Mouse (Mus musculus): ENCODE results near the gene Gzf1. TPM values are rescaled to one million over a fixed set of nuclear protein-coding genes. Genes with fewer than 3 reads are reported as not detected.

Gene Gzf1
- polyA plus RNA-seq, 1 experiment from 2014 or later, result 27.3 TPM

DNA sequence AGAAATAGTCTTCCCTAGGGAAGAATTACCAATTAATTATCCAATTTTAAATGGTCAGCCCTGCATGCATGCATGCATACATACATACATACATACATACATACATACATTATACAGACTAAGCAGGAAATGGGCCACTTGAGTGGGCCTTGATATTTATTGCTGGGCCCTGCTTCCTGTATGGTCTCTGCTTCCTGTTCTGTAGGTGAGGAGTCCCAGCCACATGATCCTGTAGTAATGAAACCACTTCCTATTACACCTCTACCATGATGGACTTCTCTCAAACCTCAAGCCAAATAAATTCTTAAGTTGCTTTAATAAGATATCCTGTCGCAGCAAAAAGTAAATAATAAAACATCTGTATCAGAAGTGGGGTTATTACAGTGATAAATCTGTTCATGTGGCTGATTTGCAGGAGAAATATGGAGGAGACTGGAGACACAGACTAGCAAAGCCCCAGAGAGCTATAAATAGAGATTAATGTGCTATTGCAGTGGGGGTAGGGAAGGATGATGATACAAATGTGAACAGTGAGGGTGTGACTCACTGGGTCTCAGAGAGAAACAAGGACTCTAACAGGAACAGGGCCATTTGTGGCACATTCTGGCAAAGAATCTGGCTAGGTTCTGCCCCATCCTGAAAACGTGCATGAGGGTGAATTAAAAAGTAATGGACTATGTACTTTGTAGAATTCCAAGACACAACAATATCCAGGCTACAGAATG is 38.6 kb downstream of the Gzf1 start:
- H3K4me2 ChIP-seq (ENCODE audit: low read depth), result no peak overlapping the region
- no peak overlapping the region for H3K9ac ChIP-seq (ENCODE audit: low read length)
- no peaks in the 10 kb centered on the region for H3K9me3 ChIP-seq (ENCODE audit: control insufficient read depth, low read length)
- WGBS, result 77% methylated on average over 2 of the region's 2 CpGs
- ATAC-seq (ENCODE audit: insufficient read depth, low FRiP score, low TSS enrichment) (peak; percentile 29; the same call in 1 of the 2 replicates), DNase-seq (ENCODE audit: low spot score) (no peak)
- no peak overlapping the region for H3K4me3 ChIP-seq (ENCODE audit: low read depth, low read length)
- H3K4me1 ChIP-seq (ENCODE audit: control insufficient read depth, insufficient read depth, low read length), result no peaks in the 10 kb centered on the region
- no peaks in the 10 kb centered on the region for H3K27me3 ChIP-seq (ENCODE audit: control insufficient read depth, insufficient read depth, low read length)
- H3K36me3 ChIP-seq (ENCODE audit: control insufficient read depth, insufficient read depth, low read length), result no peaks in the 10 kb centered on the region
- no peak overlapping the region for H3K27ac ChIP-seq (ENCODE audit: low read depth, low read length)

DNA sequence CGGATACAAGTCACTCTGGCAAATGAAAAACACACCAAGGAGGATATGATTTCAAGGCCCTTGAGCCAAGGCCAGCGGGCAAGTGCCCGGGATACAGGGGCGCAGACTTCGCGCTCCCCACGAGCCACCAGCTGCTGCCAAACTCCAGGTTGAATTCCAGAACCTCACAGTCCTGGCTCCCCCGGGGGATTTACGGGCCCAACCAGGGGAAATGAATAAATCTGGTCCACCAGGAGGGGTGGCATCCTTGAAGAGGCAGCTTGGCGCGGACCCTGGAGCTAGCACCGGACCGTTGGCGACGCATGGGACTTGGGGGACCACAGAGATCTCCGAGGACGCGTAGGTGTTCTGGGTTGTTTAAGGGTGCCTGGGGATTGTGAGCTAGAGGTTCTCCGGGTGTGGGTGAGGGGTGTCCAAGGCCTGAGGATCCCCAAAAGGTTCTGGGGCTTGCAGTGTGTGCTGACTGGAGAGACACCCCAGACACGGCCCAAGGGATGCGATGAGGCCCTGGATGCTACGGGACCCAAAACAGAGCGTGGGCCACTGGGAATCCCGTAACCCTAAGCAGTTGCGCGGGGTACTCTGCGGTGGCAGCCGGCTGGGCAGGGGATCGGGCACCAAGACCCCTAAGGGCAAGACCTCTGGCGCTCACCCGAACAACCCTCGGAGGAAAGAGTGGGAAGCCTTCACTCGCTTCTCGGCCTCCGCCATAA is 50.9 kb downstream of the Gzf1 start:
- peak; percentile 41 for DNase-seq (ENCODE audit: low spot score)
- no peak overlapping the region for H3K27ac ChIP-seq (ENCODE audit: low read depth, low read length)
- 2% methylated on average over 35 of the region's 35 CpGs for WGBS
- ATAC-seq (ENCODE audit: insufficient read depth, low FRiP score, low TSS enrichment), result peak; percentile 78; the same call in 1 of the 2 replicates
- H3K9ac ChIP-seq (ENCODE audit: low read length), result peak overlapping the region; percentile 69
- H3K4me1 ChIP-seq (ENCODE audit: control insufficient read depth, insufficient read depth, low read length), result peaks cover 4% of the 10 kb centered on the region
- H3K4me3 ChIP-seq (ENCODE audit: low read depth, low read length), result peak overlapping the region; percentile 73
- no peaks in the 10 kb centered on the region for H3K9me3 ChIP-seq (ENCODE audit: control insufficient read depth, low read length)
- peak overlapping the region; percentile 92 for H3K4me2 ChIP-seq (ENCODE audit: low read depth)
- no peaks in the 10 kb centered on the region for H3K27me3 ChIP-seq (ENCODE audit: control insufficient read depth, insufficient read depth, low read length)
- H3K36me3 ChIP-seq (ENCODE audit: control insufficient read depth, insufficient read depth, low read length), result no peaks in the 10 kb centered on the region

DNA sequence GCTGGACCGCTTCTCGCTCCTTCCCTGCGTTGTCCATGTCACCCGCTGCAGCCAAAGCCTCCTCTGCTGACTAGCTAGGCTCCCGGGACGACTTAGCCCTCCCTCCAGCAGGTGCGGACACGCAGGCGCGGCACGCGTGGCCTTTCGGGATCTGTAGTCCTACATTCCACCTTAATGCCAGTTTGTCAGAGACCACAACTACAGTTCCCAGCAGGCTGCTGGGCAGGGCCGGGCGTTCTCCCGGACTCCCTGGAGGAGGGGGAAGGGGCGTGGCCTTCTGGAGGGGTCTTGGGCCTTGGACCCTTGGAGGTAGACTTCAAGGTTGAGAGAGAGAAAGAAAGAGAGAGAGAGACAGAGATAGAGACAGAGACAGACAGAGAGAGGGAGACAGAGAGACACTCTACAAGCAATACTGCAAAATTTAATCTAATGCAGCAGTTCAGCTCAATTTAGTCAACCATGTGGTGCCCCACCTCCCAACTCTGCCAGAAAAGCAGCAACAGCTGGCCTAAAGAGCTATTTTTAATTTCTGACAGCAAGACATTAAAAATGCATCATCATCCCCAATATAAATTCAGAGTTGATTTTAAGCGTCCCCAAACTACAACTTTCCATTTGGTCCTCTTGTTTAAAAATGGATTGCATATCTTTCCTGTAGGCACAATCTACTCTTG is 51.6 kb downstream of the Gzf1 start, which contains the start of gene Napb:
TSS of gene Napb (minus strand) at position 141 of the 674 bp plus-strand sequence.
- H3K27me3 ChIP-seq (ENCODE audit: control insufficient read depth, insufficient read depth, low read length), result no peaks in the 10 kb centered on the region
- no peaks in the 10 kb centered on the region for H3K9me3 ChIP-seq (ENCODE audit: control insufficient read depth, low read length)
- WGBS, result 4% methylated on average over 17 of the region's 18 CpGs
- H3K27ac ChIP-seq (ENCODE audit: low read depth, low read length), result no peak within 1 kb of the TSS
- no peaks in the 10 kb centered on the region for H3K36me3 ChIP-seq (ENCODE audit: control insufficient read depth, insufficient read depth, low read length)
- ATAC-seq (ENCODE audit: insufficient read depth, low FRiP score, low TSS enrichment), result peak; percentile 99
- H3K4me1 ChIP-seq (ENCODE audit: control insufficient read depth, insufficient read depth, low read length), result peaks cover 4% of the 10 kb centered on the region
- H3K9ac ChIP-seq (ENCODE audit: low read length), result peak within 1 kb of the TSS; percentile 69
- peak within 1 kb of the TSS; percentile 92 for H3K4me2 ChIP-seq (ENCODE audit: low read depth)
- peak within 1 kb of the TSS; percentile 73 for H3K4me3 ChIP-seq (ENCODE audit: low read depth, low read length)
- peak; percentile 93 for DNase-seq (ENCODE audit: low spot score)

Other genes with a start within 250 kb of the Gzf1 start
- 6.4 and 7.1 TPM in 2 replicates for gene Cd93, start 237.5 kb upstream of the Gzf1 start, polyA plus RNA-seq (2014; fragmentation: Nextera tagmentation; extraction: Ambion mirVana)
- gene Nxt1, start 8.4 kb upstream of the Gzf1 start, polyA plus RNA-seq (2014; fragmentation: Nextera tagmentation; extraction: Ambion mirVana), result 101 and 105 TPM in 2 replicates
- 22.8 and 25.7 TPM in 2 replicates for gene Napb, start 51.4 kb downstream of the Gzf1 start, polyA plus RNA-seq (2014; fragmentation: Nextera tagmentation; extraction: Ambion mirVana)
- not detected in 2 replicates for gene Cstl1, start 69.3 kb downstream of the Gzf1 start, polyA plus RNA-seq (2014; fragmentation: Nextera tagmentation; extraction: Ambion mirVana)
- not detected in 2 replicates for gene Cst11, start 90.5 kb downstream of the Gzf1 start, polyA plus RNA-seq (2014; fragmentation: Nextera tagmentation; extraction: Ambion mirVana)
- not detected in 2 replicates for gene 8030411F24Rik, start 101.0 kb downstream of the Gzf1 start, polyA plus RNA-seq (2014; fragmentation: Nextera tagmentation; extraction: Ambion mirVana)
- not detected in 2 replicates for gene Cst12, start 108.3 kb downstream of the Gzf1 start, polyA plus RNA-seq (2014; fragmentation: Nextera tagmentation; extraction: Ambion mirVana)
- gene Cst8, start 117.8 kb downstream of the Gzf1 start, polyA plus RNA-seq (2014; fragmentation: Nextera tagmentation; extraction: Ambion mirVana), result not detected in 2 replicates
- gene Cst13, start 139.1 kb downstream of the Gzf1 start, polyA plus RNA-seq (2014; fragmentation: Nextera tagmentation; extraction: Ambion mirVana), result not detected in 2 replicates
- gene Cst9, start 154.1 kb downstream of the Gzf1 start, polyA plus RNA-seq (2014; fragmentation: Nextera tagmentation; extraction: Ambion mirVana), result not detected in 2 replicates
- gene 9230104L09Rik, start 184.0 kb downstream of the Gzf1 start, polyA plus RNA-seq (2014; fragmentation: Nextera tagmentation; extraction: Ambion mirVana), result not detected in 2 replicates
- gene Cst3, start 194.7 kb downstream of the Gzf1 start, polyA plus RNA-seq (2014; fragmentation: Nextera tagmentation; extraction: Ambion mirVana), result 309 and 318 TPM in 2 replicates

Measured in neural tube, embryonic 11.5 days (tissue).